Mouse (Mus musculus) layer of hippocampus, adult 18-20 months (tissue): Measurements from ENCODE around the gene Gsx1. TPM values are rescaled to one million over a fixed set of nuclear protein-coding genes. Genes with fewer than 3 reads are reported as not detected.

Source experiments
- DNase-seq, 2 experiments: peaks; one replicate each; pipeline ENCODE4 v3.0.0; 2022; ENCODE audit warnings: low spot score in 2 of 2
- long read RNA-seq: library from polyadenylated mRNA; stranded (forward); transcript quantifications from one replicate; pipeline ENCODE4 v2.0.0, GENCODE M21; 2021
- total RNA-seq, 2 experiments: library from RNA; stranded (reverse); gene quantifications; 2 replicates each; pipeline ENCODE4 v1.2.3; 2021

The Gsx1 gene
- under 1 TPM; 0.35 to 0.43 TPM for total RNA-seq
- long read RNA-seq: 0 reads

GRCm38 (mm10) chr5:147188571-147188975, at the start of gene Gsx1:
Gene Gsx1 (plus strand): TSS chr5:147188696.
- peak in 1 of 2 experiments; percentile 49 for DNase-seq

GRCm38 (mm10) chr5:147147340-147147739, 41.2 kb upstream of the Gsx1 start:
- DNase-seq: no peak

GRCm38 (mm10) chr5:147154806-147155371, 33.6 kb upstream of the Gsx1 start:
- no peak for DNase-seq

DNA sequence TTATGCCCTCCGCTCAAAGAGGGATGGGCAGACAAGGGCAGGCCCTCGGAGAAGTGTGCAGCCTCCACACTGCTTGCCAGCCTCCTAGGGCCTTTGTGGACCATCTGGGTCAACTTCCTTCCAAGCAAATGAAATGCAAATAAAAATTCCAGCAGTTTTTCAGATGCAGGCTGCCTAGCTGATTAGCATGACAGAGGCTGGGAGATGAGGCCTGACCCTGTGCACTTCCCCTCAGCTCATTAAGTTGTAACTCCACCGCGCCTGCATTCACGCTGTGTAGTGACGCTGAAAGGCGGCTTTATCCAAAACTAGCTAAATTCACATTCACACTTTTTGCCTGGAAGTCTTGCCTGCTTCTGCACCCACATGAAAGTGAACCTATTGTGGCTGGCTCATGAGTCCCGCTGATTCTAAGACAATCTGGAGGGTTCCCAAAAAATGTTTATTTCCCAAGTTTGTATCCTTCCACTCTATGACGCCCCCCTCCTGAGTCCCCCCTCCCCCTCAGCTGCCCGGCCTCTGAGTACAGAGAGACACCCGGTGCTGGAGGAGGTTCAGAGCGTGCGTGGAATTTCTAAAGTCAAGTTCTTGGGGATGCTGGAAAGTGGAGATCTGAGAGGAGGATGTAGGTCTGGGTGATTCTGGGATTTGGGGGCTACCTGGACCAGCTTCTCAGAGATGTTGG, 32.9 kb upstream of the Gsx1 start:
- DNase-seq: peak in 1 of 2 experiments; percentile 14

- DNase-seq: no peak
Measured at GRCm38 (mm10) chr5:147156376-147156775, 32.1 kb upstream of the Gsx1 start.

- no peak for DNase-seq
Measured at GRCm38 (mm10) chr5:147157441-147157840, 31.1 kb upstream of the Gsx1 start.

- no peak for DNase-seq
Measured at GRCm38 (mm10) chr5:147159320-147159719, 29.2 kb upstream of the Gsx1 start.

GRCm38 (mm10) chr5:147159792-147160191, 28.7 kb upstream of the Gsx1 start:
- DNase-seq: no peak

DNA sequence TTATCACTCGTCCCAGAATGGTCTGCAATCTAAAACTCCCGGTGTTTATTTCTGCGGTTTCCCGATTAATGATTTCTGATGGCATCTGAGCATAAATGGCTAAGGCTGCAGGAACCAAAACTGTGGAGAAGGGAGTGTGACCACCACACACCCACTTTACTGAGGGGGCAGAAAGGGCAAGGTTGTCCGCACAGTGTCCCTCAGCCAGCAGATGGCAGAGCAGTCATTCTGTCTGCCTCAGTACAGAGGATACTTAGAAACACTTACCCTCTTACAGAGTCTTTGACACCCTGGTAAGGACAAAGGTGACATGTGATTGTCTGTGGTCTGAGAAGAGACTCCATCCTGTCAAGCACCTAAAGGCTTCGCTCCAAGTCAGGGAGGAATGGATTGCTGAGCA, 23.4 kb upstream of the Gsx1 start:
- DNase-seq: no peak

DNA sequence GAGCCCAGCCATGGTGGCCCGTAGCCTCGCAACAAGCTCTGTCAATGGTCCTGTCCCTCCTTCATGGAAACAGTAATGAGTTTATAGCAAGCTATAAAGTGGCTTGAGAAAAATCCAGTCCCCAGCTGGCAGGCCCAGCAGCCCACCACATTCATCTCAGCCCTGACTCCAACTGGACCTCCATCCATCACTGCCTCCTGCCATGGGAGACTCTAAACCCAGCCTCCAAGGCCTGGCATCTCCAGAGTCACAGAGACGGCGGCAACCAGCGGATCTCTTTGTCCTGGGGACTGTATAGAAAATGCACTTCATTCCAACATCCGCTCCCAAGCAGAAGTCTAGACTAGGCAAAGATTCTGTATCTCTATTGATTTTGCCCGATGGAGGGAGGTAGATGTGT, 18.4 kb upstream of the Gsx1 start:
- DNase-seq: no peak

GRCm38 (mm10) chr5:147174046-147174445, 14.4 kb upstream of the Gsx1 start:
- no peak for DNase-seq

DNA sequence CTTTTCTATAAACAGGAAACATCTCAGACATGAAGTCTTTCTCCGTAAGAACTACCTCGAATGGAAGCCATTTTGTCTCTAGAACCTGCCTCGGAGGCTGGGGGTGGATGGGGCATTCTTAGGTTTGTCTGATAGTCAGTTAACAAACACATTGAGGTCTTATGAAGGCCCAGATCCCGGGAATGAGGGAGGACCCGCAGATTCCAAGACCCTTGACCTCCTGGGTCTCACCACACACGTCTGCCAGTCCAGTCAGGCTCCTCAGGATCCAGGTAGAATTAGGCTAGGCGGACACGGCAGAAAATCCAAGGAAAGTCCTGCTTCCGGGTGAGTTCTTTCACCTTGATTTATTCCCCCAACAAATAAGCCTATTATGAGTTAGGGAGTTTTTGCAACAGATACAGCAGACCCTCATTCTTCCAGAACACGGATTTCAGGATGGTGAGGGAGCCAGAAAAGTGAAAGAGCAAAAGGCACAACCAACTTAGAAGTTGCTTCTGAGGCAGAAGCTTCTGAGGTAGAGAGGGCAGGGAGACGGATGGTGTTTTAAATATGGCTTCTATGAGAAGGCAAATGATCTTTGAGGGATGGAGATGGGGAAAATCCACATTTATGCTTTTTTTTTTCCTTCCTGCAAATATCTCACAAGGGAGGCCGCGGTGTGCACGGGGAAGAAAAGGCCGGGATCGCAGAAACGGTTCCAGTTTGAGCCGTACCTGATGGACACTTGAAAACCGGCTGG, 3.2 kb upstream of the Gsx1 start:
- no peak for DNase-seq

- DNase-seq: peak in 1 of 2 experiments; percentile 5
Measured at GRCm38 (mm10) chr5:147186001-147186431, 2.5 kb upstream of the Gsx1 start.

- DNase-seq: peak in 1 of 2 experiments; percentile 3
Measured at GRCm38 (mm10) chr5:147186781-147187551, 1.5 kb upstream of the Gsx1 start.

DNA sequence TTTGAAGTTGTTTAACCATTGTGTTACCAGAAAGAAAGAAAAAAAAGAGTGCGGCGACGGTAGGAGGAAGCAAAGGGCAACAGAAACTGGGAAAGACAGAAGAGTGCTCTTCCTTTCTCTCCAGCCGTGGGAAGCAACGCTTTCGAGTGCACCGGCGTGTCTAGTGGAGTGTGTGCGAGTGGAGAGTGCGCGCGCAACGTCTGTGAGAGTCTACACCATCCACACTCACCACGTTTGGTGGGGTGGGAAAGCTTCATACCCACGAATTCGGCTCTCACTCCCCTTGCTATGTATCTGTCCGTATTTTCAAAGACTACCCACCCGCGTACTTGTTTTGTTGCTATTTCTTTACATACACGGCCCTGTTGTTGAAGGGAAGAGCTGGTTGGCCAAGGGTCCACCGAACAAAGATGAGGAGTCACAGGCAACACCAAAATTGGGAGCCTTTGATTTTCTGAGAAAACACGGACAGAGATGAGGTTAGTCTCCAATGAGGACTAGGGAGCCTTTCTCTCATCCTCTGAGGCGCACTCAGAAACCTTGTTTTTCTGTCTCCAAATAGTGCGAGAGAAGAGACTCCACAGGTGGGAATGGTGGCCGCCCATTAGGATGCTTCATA, 835 bp upstream of the Gsx1 start:
- DNase-seq: peak in 1 of 2 experiments; percentile 6

DNA sequence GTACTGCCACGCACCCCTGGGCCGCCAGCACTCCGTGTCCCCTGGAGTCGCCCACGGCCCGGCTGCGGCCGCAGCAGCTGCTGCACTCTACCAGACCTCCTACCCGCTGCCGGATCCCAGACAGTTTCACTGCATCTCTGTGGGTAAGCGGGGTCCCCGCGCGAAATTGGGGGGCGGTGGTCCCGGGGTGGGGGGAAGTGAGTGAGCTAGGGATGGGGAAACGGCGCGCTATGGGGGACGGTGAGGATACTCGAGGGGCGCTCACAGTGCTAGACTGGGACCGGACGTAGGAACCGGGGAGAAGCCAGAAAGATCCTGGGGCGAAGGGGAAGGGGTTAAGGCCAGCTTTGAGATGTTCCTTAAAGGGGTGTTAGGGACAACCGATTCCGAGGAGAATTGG, 660 bp downstream of the Gsx1 start:
- DNase-seq: no peak

- no peak for DNase-seq
Measured at GRCm38 (mm10) chr5:147189836-147190602, 1.5 kb downstream of the Gsx1 start.

DNA sequence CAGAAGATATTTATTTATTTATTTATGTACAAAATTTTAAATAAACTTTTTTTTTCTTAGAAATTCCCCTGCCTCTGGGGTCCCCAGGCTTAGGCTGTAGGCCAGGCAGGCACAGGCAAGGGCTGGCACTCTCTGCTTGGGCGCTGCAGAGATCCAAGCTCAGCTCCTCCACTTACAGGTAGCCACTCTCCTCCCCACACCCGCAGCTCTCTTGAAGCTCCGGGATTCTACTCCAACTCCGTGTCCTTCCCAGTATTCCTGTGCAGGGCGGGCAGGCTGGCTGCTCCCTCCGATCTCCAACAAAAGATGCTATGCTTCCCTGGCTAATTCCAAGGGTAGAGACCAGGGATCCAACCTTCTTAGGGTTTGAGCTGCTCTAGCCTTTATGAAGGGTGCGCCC, 2.4 kb downstream of the Gsx1 start:
- no peak for DNase-seq

DNA sequence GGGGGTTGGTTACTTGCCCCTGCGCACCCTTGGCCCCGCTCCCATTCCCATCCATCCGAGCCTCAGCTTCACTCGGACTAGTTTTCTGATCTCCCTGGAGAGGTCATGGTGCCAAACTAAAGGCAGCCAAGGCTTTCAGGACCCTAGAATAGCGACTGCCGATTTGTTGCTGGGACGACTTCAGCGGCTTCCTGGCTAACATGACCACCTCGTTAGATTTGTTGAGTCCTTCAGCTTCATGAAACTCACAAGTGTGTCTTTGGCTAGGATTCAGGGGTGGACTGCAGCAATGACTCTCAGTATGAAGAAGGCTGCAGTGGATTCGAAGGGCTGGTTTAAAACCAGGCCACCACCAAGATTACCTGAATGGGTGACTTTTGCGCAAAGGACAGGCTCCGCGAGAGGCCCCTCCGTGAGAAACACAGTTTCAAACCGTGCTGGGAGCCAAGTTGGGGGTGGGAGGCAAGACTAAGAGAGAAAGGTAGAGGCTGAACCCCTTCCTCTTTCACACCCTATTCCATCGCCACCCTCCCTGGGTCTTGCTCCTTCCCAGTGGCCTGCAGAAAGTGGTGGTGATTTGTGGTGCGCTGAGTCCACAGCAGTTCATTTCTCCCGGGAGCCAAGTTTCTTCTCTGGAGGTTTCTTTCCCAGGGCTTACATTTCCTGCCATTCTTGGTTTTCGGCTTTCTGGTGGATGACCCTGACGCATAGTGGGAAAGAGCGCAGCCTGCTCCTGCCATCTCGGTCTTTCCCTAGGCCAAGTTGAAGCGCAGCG, 3.5 kb downstream of the Gsx1 start:
- DNase-seq: no peak

DNA sequence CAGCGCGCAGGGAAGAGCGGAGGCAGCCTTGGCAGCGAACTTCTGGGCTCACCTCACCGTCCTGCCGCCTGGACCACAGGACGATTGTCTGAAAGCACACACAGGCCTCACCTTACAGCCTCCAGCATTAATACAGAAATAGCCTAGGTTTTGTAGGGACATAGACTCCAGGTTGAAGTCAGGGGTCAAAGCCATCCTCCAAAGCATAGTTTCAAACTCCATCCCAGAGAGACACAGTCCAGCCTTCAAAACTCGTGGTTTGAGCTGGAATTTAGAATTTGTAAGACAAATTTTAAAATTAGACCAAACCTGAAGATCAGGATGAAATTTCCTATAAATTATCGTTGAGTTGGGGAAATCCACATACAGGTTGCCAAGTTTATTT, 4.1 kb downstream of the Gsx1 start:
- DNase-seq: no peak
